Mouse (Mus musculus): ENCODE data around the gene Ddx58.

- TF ChIP-seq MYOG (IDR thresholded peaks at IDR 0.05; ENCODE audit: control insufficient read depth, extremely low read depth, insufficient read length) (no peak), MYOD1 (IDR thresholded peaks at IDR 0.05; ENCODE audit: control insufficient read depth, insufficient read length, low read depth) (no peak), CTCF (IDR thresholded peaks at IDR 0.05; ENCODE audit: control insufficient read depth, insufficient read depth, insufficient read length) (no peak), USF1 (IDR thresholded peaks at IDR 0.05; ENCODE audit: low read depth) (no peak)
Measured at GRCm38 (mm10) chr4:40227131-40227530, 12.5 kb downstream of the Ddx58 start.
